Mouse (Mus musculus): Measurements from ENCODE around the gene Lbh. TPM values are rescaled to one million over a fixed set of nuclear protein-coding genes. Genes with fewer than 3 reads are reported as not detected.

Lbh gene
- total RNA-seq, 2 experiments from 2014 or later, result 34.2 to 36.1 TPM

DNA sequence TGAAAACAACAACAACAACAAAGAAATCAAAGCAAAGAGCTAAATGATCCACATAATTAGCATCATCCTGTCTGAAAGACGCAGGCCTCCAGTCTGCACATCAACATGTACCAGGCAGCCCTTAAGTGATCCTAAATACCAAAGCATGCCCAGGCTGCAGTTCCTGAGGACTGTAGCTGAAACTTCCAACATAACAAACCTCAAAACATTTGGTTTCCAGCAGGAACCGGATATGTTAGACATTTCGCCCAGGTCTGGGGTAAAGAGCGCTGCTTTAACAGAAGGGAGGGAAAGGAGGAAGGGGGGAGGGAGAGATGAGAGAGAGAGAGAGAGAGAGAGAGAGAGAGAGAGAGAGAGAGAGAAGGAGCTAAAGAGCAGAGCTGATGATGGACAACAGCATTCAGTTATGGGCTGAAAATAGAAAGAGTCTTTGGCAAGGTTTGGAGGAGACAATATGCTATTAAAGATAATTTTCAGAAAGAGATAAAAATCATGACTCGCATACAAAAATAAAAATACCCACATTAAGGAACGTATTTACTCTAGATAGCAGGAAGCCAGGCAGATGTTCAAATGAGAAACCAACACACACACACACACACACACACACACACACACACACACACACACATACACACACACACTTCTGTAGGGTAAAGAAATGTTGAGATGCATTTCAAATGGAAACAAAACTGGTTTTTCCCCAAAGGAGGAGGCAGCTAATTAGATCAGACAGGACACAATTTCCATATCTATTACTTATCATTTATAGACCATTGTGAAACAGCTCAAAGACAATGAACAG, 49.5 kb downstream of the Lbh start:
- DNase-seq (ENCODE audit: extremely low spot score in 1 of 2, low spot score in 1 of 2), result no peak

GRCm38 (mm10) chr17:72968666-72969065, 50.6 kb downstream of the Lbh start:
- DNase-seq (ENCODE audit: extremely low spot score in 1 of 2, low spot score in 1 of 2), result no peak

- DNase-seq (ENCODE audit: extremely low spot score in 1 of 2, low spot score in 1 of 2), result peak; percentile 25 to 40
These were observed 52.6 kb downstream of the Lbh start for GRCm38 (mm10) chr17:72970631-72971161.

DNA sequence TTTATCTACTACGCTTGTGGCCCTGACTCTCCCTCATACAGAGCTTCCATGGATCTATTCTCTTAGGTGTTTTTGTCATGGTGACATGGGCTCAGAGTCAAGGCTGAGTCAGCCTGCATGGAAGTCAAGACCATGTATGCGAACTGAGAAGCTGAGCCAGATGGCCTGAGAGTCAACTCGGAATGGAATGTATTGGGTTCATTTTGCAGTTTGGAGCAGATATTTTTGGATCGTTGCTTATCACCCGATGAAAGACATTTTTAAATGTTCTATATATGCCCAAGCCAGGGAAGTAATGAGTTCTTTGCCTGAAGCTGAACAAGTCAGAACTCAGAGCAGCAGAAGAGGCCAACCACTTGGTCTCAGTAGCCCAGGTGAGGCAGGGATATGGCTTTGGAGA, 54.9 kb downstream of the Lbh start:
- no peak for DNase-seq (ENCODE audit: extremely low spot score in 1 of 2, low spot score in 1 of 2)

DNA sequence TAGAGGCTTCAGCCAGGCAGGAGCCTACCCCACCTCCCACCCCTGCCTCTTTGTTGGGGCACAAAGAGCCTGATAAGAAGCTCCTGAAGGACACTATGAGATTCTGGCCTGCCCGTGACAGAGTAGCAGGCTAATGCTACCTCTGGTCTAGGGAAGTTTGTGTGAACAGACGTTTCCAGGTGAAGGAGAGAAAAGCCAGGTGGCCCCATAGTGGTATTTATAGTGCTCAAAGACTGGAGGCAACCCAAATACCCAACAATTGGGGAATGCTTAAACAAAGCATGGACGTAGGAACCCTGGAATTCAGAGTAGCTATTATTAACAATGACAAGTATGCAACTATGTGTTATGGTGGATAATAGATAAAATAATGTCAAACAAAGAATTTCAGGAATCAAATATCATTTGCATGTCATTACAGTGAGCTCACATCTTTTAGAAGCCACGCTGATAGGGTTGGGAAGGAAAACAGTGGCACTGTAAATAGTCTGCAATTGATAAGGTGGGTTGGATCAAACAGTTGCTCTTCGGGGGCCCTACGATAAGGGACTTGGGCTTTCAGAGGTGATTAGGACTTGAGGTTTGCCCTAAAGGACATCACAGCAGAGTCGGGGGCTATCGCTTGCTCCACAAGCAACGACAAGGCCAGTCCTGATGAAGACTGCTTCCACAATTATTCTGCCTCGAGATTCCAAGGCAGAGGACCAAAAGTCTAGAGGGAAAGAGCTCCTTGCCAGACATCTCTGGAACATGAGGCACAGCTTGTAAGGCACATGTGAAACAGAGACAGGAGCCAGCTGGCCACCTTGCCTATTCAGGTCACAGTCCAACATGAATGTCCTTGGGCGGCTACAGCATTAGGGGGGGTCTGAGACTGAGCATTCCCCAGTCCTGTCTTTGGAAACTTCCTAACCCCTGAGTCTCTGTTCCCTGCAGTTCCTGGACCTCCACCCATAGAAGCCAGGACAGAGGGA, 58.4 kb downstream of the Lbh start:
- DNase-seq (ENCODE audit: extremely low spot score in 1 of 2, low spot score in 1 of 2), result no peak

- DNase-seq (ENCODE audit: extremely low spot score in 1 of 2, low spot score in 1 of 2), result no peak
These were observed 59.5 kb downstream of the Lbh start for GRCm38 (mm10) chr17:72977616-72978015.

- DNase-seq (ENCODE audit: extremely low spot score in 1 of 2, low spot score in 1 of 2), result no peak
These were observed 64.1 kb downstream of the Lbh start for GRCm38 (mm10) chr17:72982156-72982555.

DNA sequence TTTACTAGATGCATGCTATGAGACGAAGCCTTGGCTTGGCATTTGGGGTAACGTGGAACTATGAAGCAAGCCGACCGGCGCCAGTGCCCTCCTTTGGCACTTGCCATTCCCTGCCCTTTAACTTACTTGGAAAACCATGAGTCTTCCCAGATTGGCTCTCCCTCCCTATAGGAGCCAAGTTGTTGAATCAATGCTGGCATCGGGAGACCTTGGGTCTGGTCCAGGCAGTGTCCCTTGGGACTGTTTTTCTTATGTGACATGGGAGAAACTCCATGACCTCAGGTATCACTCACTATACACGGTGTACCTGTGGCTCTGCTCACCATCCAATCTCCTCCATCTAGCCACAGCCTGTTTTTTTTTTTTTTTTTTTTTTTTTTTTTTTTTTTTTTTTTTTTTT, 65.4 kb downstream of the Lbh start:
- no peak for DNase-seq (ENCODE audit: extremely low spot score in 1 of 2, low spot score in 1 of 2)

GRCm38 (mm10) chr17:72989025-72989424, 70.9 kb downstream of the Lbh start:
- DNase-seq (ENCODE audit: extremely low spot score in 1 of 2, low spot score in 1 of 2), result no peak

Other genes with a start within 250 kb of the Lbh start
- gene Ypel5, start 81.9 kb upstream of the Lbh start, total RNA-seq (2021), result 10 to 100 TPM; 86.1 to 98.7 TPM
- 10 to 100 TPM; 29.9 to 33.2 TPM for gene Lclat1, start 189.7 kb downstream of the Lbh start, total RNA-seq (2021)